Mouse (Mus musculus) bone marrow, adult 2 months (tissue): ENCODE measurements around the gene Zfp3. TPM values are rescaled to one million over a fixed set of nuclear protein-coding genes. Genes with fewer than 3 reads are reported as not detected.
"Not testable (repeated sequence)": the region's sequence is repeated elsewhere in the genome, so short reads cannot be mapped to it uniquely, and the experiment has no call there.

Experiments
- H3K27ac ChIP-seq: fragments of 200-500 bp; 2 replicates; pipeline ENCODE4 v1.5.1; 2012; ENCODE audit warnings: low read depth, mild to moderate bottlenecking, control low read depth, inconsistent platforms, low read length; ENCODE audit not compliant: control insufficient read depth, poor library complexity, insufficient read depth
- H3K4me1 ChIP-seq: fragments of 200-500 bp; 2 replicates; pipeline ENCODE4 v1.6.1; 2011; ENCODE audit warnings: low read length; ENCODE audit not compliant: control insufficient read depth, insufficient read depth
- H3K4me3 ChIP-seq: fragments of 200-500 bp; replicated peaks from 2 replicates; pipeline ENCODE3; 2011; ENCODE audit warnings: mild to moderate bottlenecking, low read depth, low read length, control low read depth; ENCODE audit not compliant: control insufficient read depth
- CTCF ChIP-seq: fragments of 200-500 bp; IDR thresholded peaks from 2 replicates; pipeline ENCODE4 v1.5.1; 2011; ENCODE audit warnings: low read length, control low read depth; ENCODE audit not compliant: control insufficient read depth, insufficient read depth
- POLR2A ChIP-seq: fragments of 200-500 bp; IDR thresholded peaks from 2 replicates; pipeline ENCODE4 v1.6.1; 2011; ENCODE audit warnings: low read depth, mild to moderate bottlenecking, control low read depth, low read length, borderline replicate concordance; ENCODE audit not compliant: control insufficient read depth
- WGBS: fragments of 180-500 bp; shearing (Covaris S2); methylation state at CpG from one replicate; pipeline ENCODE4 v1.1.7; 2018; 5-methylcytosine and 5-hydroxymethylcytosine counted together
- polyA plus RNA-seq: library from polyadenylated mRNA; stranded (reverse); fragments of >200 nt; gene quantifications from 2 replicates; pipeline ENCODE4 v1.2.4, GENCODE M21; 2011; ENCODE audit warnings: low replicate concordance; ENCODE audit not compliant: missing spikeins, insufficient read depth, insufficient read length

The Zfp3 gene
- polyA plus RNA-seq, 1 experiment, result 1.7 TPM

DNA sequence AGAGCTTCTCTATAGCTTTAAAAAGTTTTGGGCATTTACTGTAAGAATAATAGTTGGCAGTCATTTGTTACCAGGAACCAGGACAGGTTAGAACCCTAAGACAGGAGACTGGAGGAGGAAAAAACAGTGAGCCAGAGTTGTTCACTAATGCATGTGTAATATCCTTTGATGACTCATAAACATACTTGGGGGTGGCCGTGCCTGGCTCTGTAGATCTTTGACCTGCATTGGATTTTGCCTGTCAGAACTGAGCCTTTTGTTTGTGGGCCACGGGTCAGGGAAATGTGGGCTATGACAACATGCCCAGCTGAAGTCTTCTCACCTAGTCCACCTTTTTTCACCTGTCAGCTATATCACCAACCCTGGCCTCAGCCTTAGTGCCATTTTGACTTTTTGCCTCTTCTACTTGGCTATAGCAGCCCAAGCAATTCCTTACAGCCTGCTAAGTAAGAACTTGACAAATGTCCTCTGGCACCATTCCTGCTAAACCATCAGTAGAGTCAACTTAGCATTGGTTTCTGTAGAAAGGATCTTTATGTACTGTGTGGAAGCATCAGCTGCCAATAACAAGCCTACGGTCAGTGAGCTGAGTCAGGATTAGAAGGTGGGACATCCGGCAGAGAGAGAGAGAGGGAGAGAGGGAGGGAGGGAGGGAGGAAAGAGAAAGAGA, 16.0 kb upstream of the Zfp3 start:
- no peaks in the 10 kb centered on the region for H3K4me1 ChIP-seq
- no peak overlapping the region for H3K4me3 ChIP-seq
- no peak overlapping the region for H3K27ac ChIP-seq
- TF ChIP-seq POLR2A, result no peak
- no peak for TF ChIP-seq CTCF
- 69% methylated on average over 4 of the region's 4 CpGs for WGBS

DNA sequence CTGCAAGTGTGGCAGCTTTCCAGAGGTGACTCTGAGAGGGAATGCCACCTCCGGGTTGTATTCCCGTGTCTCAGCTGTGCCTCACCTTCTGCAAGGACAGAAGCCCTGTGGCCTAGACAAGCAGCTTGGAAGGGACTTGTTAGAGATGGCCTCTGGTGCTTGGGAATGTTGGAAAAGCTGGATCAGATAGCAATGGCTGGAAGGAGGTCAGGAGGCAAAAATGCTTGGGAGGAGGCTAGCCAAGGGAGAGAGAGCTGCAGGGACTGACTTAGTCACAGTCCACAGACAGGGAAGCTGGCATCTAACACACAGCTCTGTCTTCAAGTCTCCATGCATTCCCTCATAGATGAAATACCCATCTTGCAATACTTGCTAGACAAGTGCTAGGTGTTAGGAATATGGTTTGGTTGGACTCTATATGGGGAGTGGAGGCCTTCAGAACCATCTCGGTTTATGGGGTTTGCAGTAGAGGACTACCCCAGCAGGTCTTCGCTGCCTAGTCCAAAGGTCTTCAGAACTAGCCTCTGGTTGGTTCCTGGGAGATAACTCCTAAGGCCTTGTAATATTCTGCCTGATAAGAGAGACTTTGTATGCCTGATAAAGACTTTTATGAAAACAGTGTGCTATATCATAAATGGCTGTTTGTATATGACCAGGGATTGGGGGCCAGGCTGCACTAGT, 11.5 kb upstream of the Zfp3 start:
- Histone ChIP-seq H3K4me1 (no peaks in the 10 kb centered on the region), H3K27ac (no peak overlapping the region), H3K4me3 (no peak overlapping the region)
- TF ChIP-seq CTCF (no peak), POLR2A (no peak)
- WGBS, result 73% methylated on average over 4 of the region's 4 CpGs

DNA sequence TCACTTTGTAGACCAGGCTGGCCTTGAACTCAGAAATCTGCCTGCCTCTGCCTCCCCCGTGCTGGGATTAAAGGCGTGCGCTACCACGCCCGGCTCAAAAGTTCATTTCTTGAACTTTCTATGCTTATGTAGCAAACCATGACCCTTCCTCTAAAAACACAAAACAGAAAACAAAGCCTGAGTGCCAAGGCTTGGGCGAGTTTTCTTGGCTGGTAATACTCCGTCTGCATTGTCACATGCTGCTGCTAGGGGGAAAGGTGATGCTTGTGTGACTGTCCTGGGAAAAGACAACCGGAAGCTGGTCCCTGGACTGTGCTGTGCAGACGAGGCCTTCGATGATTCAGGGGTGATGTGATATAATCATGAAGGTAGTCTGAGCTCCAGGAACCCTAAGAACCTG, 10.9 kb upstream of the Zfp3 start:
- 85% methylated on average over 10 of the region's 10 CpGs for WGBS
- no peak overlapping the region for H3K4me3 ChIP-seq
- H3K4me1 ChIP-seq, result no peaks in the 10 kb centered on the region
- H3K27ac ChIP-seq, result no peak overlapping the region
- TF ChIP-seq POLR2A (no peak), CTCF (no peak)

DNA sequence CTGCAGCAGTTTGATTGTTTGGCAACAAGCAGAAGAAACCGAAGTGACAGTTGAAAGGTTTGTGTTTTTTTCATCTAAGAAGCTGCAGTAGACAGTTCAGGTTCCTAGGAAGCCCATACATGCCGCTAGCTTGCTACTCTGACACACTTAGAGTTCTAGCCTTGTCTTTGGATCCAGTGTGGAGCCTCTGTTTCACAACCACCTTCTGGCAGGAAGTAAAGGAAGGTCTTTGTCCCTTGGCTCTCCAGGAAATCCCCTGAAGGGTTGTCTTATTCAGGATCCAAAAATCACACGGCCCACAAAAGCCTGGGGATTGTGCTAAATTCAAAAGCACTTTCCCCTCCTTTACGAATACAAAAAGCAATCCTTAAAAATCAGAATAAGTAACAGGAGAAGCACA, 9.5 kb upstream of the Zfp3 start:
- Histone ChIP-seq H3K4me3 (no peak overlapping the region), H3K4me1 (no peaks in the 10 kb centered on the region), H3K27ac (no peak overlapping the region)
- WGBS, result 69% methylated on average over 4 of the region's 4 CpGs
- TF ChIP-seq CTCF (no peak), POLR2A (no peak)

DNA sequence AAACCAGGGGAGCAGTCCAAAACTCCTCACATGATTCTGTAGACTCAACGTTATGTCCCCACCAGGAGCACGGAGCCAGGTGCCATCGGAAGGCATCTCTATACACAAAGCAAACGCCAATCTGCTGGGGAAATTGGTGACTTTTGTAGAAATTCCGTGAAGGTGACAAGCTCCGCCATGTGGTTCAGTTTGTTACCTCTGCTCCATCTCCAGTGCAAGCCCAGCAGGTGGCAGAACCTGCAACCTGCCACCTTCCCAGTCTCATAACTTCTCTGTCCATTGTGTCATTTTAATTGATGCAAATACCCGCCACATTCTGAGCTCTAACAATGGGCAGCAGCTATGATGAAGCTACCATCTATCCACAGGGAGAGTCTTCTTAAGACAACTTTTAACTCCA, 9.1 kb upstream of the Zfp3 start:
- H3K4me1 ChIP-seq, result no peaks in the 10 kb centered on the region; the same call in 1 of the 2 replicates
- 63% methylated on average over 7 of the region's 7 CpGs for WGBS
- no peak overlapping the region for H3K4me3 ChIP-seq
- H3K27ac ChIP-seq, result no peak overlapping the region
- TF ChIP-seq CTCF (no peak), POLR2A (no peak)

DNA sequence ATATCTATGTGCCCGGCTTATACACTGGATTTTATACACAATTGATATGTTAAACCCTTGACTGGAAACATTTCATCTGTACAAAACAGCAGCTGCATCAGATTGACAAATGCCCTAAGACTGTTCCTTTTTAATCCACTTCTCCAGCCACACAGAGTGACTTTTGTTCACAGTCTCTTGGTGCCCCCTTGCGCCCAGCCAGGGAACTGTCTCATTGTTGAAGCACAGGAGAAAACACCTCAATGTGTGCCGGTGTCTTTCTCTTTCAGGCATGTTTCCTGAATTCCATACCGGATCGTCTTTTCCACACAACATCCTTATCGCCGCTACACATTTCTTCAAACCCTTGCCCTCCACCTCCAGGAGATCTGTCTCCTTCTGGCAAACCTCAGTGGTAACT, 8.4 kb upstream of the Zfp3 start:
- no peaks in the 10 kb centered on the region; the same call in 1 of the 2 replicates for H3K4me1 ChIP-seq
- WGBS, result 3% methylated on average over 7 of the region's 7 CpGs
- no peak overlapping the region for H3K27ac ChIP-seq
- TF ChIP-seq POLR2A, result no peak
- peak; percentile 95 for TF ChIP-seq CTCF
- H3K4me3 ChIP-seq, result no peak overlapping the region

DNA sequence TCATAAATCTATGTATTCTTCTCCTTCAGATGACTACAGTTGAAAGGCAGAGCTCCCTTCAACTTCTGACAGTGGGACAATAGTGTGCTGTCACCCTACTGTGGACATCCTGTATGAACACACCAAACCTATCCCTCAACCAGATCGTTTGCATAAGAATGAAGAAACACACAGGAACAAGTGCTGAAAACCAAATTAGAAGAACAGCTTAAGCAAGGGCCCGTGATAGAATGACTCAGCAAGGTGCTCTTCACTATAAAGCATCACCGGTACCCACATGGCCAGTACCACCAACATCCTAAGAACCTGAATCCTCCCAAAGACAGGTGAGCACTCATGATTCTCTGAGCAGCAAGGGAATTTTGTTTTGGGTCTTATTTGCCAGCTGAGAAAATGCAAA, 3.6 kb upstream of the Zfp3 start:
- not testable (repeated sequence) for H3K4me3 ChIP-seq, H3K27ac ChIP-seq, H3K4me1 ChIP-seq
- WGBS, result 27% methylated on average over 3 of the region's 3 CpGs

DNA sequence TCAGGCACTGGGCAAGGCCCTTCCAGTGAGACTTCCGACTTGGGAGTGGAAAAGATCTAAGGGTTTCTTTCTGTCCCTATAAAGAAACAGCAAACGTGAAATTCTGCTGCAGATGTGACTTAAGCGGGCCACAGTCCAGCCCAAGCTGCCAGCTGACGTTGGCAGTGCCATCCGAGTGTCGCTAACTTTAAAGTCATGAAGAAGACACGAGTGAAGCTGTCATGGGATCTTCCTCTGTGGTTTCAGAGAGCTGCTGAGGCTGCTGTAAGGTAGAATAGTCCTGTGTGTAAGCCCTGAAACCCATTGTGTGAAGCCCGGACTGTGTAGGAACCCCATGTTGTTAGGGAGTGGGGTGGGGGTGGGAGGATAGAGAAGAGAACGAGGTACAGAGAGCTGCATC, 1.4 kb upstream of the Zfp3 start:
- peaks cover 1% of the 10 kb centered on the region; the same call in 1 of the 2 replicates for H3K4me1 ChIP-seq
- TF ChIP-seq POLR2A (no peak), CTCF (no peak)
- H3K27ac ChIP-seq, result no peak overlapping the region
- 68% methylated on average over 9 of the region's 9 CpGs for WGBS
- no peak overlapping the region for H3K4me3 ChIP-seq
